Mouse (Mus musculus) forebrain, embryonic 10.5 days (tissue): ENCODE data around the gene Pomc. TPM values are rescaled to one million over a fixed set of nuclear protein-coding genes. Genes with fewer than 3 reads are reported as not detected.

Source experiments
- polyA plus RNA-seq: library from polyadenylated mRNA; unstranded; fragments of >200 nt; fragmentation: Nextera tagmentation; extraction: Ambion mirVana; gene quantifications from 2 replicates; pipeline ENCODE4 v1.2.1, GENCODE M21; 2016

Gene Pomc
- polyA plus RNA-seq, 1 experiment from 2014 or later = 6.1 TPM

Other genes with a start within 250 kb of the Pomc start
- gene Dnmt3a, start 148.9 kb upstream of the Pomc start, polyA plus RNA-seq = 117 and 119 TPM in 2 replicates
- 7.7 and 8.7 TPM in 2 replicates for gene Efr3b, start 84.0 kb downstream of the Pomc start, polyA plus RNA-seq
- 11.8 and 12.1 TPM in 2 replicates for gene Dnajc27, start 127.6 kb downstream of the Pomc start, polyA plus RNA-seq
- gene Adcy3, start 178.2 kb downstream of the Pomc start, polyA plus RNA-seq = 4.0 and 4.7 TPM in 2 replicates